Mouse (Mus musculus) lung, adult 18-20 months (tissue): ENCODE data around the gene Cd5.

Source experiments
- DNase-seq, 2 experiments: peaks; one replicate each; pipeline ENCODE4 v3.0.0; 2022; ENCODE audit warnings: mixed read lengths in 2 of 2

Cd5 gene

GRCm38 (mm10) chr19:10738811-10739210, at the start of gene Cd5:
Gene Cd5, minus strand, starts transcription at chr19:10739002.
- peak; percentile 21 to 28 for DNase-seq

GRCm38 (mm10) chr19:10788242-10788641, 49.4 kb upstream of the Cd5 start:
- no peak for DNase-seq

- DNase-seq, result no peak
These were observed 48.6 kb upstream of the Cd5 start for GRCm38 (mm10) chr19:10787406-10787805.

DNA sequence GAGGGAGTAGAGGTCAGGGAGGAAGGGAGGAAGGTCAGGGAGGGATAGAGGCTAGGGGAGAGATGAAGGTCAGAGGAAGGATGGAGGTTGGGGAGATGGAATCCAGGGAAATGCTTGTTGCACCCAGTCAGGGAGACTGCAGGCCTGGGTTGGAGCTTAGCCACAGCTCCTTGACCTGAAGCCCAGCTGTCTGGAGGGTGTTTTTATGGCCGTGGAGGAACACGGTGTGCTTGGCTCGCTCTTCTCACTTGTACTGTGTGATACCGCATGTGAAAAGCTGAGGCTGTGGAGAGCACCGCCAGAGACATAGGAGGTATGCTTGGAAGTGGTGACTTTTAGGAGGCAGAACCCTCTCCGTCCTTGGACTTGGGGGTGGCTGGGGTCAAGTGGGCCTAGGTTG, 48.0 kb upstream of the Cd5 start:
- DNase-seq, result no peak

DNA sequence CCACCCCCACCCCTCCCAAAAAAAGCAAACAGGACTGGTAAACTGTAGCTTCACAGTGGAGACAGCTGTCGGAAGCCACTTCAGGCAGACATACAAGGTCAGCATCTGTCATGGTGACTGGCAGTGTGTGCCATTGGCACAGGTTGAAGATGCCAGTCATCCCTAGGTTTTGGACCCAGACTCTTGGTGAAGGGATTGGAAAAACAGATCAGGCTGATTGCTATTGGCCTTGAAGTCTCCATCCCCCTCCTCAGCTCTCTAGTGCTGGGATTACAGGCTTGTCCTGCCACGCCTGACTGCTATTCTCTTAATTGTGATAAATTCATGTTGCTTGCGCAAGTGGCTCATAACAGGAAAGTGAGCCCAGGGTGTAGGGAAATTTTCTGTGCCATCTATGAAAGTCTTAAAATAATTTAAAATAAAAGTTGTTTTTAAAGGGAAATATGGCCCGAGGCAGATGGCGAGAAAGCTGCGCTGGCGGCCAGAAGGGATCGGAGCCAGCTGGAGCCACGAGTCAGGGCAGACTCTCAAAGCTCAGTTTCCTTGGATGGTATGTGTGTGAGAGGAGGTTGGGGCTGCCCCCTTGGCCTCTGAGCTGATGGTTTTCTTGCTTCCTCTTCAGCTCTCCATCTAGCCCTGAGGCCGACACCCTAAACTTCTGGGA, 46.1 kb upstream of the Cd5 start:
- DNase-seq, result no peak

- DNase-seq, result no peak
These were observed 45.3 kb upstream of the Cd5 start for GRCm38 (mm10) chr19:10784061-10784460.

- DNase-seq, result no peak
These were observed 44.4 kb upstream of the Cd5 start for GRCm38 (mm10) chr19:10783168-10783567.

DNA sequence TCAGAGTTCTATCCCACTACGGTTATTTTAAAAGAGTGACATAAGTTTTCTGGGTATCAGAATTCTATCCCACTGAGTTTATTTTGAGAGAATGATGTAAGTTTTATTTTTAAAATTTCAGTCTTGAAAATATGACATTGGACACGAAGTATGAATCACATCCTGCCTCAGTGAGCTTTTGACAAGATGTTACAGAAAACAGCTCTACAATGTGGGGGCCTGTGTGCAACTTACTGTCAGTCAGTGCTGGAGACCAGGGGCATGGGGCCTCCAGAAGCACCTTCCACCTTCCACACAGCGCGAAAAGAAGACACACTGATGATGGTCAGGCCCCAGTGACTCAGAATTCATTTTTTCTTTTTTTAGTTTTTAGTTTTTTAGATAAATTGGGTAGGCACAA, 42.8 kb upstream of the Cd5 start:
- DNase-seq, result no peak

DNA sequence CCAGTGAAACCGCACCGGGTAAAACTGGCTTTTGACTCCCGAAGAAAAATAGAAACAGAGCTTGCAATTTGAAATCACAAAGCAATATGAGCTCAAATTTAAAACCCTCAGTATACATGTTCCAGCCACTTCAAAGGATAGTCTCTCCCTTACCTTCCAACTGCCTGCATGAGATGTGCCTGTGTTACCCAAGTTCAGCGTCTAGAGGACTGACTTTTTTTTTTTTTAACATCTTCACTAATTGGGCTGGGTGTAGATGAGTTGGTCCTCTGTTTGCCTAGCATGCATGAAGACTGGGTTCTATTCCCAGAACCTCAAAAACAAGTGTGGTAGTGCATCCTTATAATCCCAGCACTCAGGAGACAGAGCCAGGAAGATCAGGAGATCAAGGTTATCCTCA, 38.1 kb upstream of the Cd5 start:
- no peak for DNase-seq

DNA sequence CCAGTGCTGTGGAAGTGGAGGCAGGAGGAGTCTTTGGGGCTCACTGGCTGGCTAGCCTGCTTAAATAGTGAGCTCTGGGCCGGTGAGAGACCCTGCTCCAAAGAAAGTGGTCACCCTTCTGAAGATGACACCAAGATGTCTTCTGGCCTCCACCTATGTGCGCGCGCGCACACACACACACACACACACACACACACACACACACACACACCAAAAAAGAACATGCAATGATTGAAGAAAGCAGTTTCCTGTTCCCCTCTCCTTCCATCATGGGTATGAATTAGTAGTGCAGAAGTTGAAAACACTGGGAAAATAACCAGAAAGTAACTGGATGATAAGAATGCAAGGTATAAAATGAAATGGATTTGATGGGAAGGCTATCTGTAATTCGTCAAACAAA, 35.3 kb upstream of the Cd5 start:
- no peak for DNase-seq

- DNase-seq, result no peak
These were observed 34.6 kb upstream of the Cd5 start for GRCm38 (mm10) chr19:10773384-10773783.

DNA sequence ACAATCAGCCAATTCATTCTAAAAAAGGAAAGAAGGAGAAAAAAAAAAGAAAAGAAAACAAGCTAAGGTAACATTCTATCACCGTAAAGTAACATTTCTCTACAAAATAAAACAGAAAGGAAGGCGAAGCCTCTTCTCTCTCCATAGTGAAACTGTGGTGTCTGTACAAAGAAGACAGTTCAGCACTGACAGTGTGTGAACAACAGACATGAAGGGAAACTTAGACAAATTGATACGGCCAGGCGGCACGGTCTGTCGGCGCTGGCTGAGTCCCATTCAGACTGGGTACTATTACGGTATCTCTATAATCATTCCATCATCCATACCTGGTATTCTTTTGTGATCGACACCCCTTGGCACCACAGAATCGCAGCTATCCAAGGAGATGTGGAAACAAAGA, 34.1 kb upstream of the Cd5 start:
- no peak for DNase-seq

GRCm38 (mm10) chr19:10771995-10772394, 33.2 kb upstream of the Cd5 start:
- DNase-seq, result no peak

- DNase-seq, result no peak
These were observed 30.8 kb upstream of the Cd5 start for GRCm38 (mm10) chr19:10769429-10770195.

- DNase-seq, result no peak
These were observed 30.1 kb upstream of the Cd5 start for GRCm38 (mm10) chr19:10768694-10769428.

DNA sequence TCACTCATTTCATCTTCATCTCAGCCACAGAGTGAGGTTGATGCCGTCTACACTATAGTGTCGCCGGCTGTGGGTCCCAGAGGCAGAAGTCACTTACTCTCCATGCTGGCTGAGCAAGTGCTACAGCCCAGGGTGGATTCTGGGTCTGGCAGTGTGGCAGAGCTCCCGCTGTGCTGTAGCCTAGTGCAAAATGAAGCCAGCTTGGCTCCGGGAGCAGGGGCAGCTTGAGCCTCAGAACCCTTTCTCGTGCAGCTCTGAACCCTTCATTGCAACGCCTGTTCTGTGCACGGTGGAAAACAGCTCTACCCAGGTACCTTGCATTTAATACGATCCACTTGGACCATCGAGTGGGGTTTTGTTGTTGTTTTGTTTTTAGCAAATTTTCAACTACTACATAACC, 28.8 kb upstream of the Cd5 start:
- no peak for DNase-seq

- no peak for DNase-seq
These were observed 24.7 kb upstream of the Cd5 start for GRCm38 (mm10) chr19:10763381-10764031.

DNA sequence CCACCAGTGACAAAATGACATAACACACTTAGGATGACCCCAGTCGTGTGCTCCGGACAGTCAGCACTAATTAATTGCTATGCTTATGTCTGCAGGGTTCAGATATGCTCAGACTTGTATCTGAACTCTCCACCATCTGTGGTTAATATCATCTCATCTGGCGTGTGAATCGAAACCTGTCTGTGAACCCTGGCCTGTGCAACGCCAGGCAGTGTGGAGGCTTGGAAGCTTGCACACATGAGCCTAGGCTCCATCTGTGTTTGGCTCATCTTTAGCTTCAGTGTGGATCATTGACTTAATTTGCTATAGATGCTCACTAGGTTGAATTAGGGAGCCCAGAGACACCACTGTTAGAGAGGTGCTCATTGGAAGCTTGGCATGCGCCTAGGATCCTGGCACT, 23.7 kb upstream of the Cd5 start:
- no peak for DNase-seq

- DNase-seq, result no peak
These were observed 23.1 kb upstream of the Cd5 start for GRCm38 (mm10) chr19:10761794-10762415.

- DNase-seq, result no peak
These were observed 21.4 kb upstream of the Cd5 start for GRCm38 (mm10) chr19:10759983-10760831.

DNA sequence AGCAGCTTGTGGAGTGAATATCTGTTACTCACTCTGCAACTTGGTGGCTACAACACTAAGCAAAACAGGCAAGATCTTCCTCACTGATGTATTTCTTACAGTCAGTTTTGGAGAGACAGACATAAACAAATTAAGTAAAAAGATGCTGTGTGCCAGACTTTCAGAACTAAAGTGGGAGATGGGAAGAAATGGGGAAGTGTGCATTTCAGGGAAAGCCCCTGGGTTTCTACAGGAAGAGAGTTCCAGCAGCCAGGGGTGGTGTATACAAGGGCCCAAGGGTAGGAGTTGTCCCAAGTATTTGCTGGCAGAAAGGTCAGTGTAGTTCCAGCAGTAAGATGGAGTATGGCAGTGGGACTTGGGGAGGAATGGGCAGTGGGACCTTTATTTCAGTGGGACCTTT, 20.7 kb upstream of the Cd5 start:
- no peak for DNase-seq

- DNase-seq, result no peak
These were observed 19.9 kb upstream of the Cd5 start for GRCm38 (mm10) chr19:10758708-10759107.
